Mouse (Mus musculus) bone marrow macrophage, adult 2 months (primary cell): ENCODE measurements around the gene Tpk1. TPM values are rescaled to one million over a fixed set of nuclear protein-coding genes. Genes with fewer than 3 reads are reported as not detected.
A peak's percentile ranks its signal among the peaks of the same experiment; 100 is the strongest.
"Not testable (repeated sequence)": the region's sequence is repeated elsewhere in the genome, so short reads cannot be mapped to it uniquely, and the experiment has no call there.

Experiments
- H3K27ac ChIP-seq: 2 replicates; pipeline ENCODE4 v1.5.1; 2012; ENCODE audit warnings: low read depth, low read length; ENCODE audit not compliant: insufficient read depth
- H3K4me1 ChIP-seq: 2 replicates; pipeline ENCODE4 v1.6.1; 2012; ENCODE audit warnings: low read length; ENCODE audit not compliant: control insufficient read depth, insufficient read depth
- H3K4me3 ChIP-seq: 2 replicates; pipeline ENCODE4 v1.5.1; 2012; ENCODE audit warnings: mild to moderate bottlenecking, low read length, moderate library complexity; ENCODE audit not compliant: insufficient read depth
- CTCF ChIP-seq: IDR thresholded peaks from 2 replicates; pipeline ENCODE4 v1.5.1; 2012; ENCODE audit warnings: low read depth, mild to moderate bottlenecking, low read length, moderate library complexity
- POLR2A ChIP-seq: IDR thresholded peaks from 2 replicates; pipeline ENCODE4 v1.6.1; 2012; ENCODE audit warnings: mild to moderate bottlenecking, low read depth, low read length, borderline replicate concordance
- polyA plus RNA-seq: library from polyadenylated mRNA; stranded (reverse); fragments of >200 nt; gene quantifications from 2 replicates; pipeline ENCODE4 v1.2.4, GENCODE M21; 2012; ENCODE audit not compliant: missing spikeins, insufficient read depth, insufficient read length

Tpk1 gene
- polyA plus RNA-seq, 1 experiment = 12.1 TPM

DNA sequence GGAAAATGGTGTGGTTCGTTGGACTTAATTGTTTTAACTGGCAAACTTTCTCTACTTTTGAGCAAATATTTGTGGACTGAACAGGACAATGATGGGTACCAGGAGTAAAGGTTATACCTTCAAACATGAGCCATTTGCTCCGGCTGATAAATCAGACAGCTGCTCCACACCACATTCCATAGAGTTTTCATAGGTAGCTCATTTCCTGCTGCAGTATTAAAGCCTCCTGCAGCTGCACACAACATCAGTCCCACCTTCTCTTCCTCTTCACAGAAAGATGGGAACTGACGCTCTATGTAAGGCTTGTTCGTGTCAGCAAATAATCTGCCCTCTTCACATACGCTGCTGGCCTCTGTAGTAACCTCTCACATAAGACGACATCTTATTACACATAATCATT, 22.4 kb downstream of the Tpk1 start:
- no peak overlapping the region for H3K27ac ChIP-seq
- no peak for TF ChIP-seq POLR2A
- no peak for TF ChIP-seq CTCF
- peaks cover 23% of the 10 kb centered on the region for H3K4me1 ChIP-seq
- H3K4me3 ChIP-seq = no peak overlapping the region

DNA sequence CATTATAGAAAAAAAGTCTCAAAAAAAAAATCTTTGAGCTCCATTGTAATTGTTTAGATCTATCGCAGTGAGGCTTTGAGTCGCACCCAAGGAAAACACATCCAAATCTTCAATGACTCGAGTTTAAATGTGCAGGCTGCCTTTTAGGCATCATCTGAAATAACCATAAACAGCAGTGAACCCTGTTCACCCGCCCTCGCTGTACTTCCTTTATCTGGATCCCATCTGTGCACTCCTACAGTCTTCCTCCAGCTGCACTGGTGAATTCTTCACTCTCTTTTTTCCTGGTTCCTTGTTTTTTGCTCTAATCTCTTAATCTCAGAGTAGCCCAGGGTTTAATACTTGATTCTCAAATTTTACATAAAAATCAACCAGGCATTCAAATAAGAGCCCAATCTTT, 23.7 kb downstream of the Tpk1 start:
- H3K4me1 ChIP-seq = peaks cover 26% of the 10 kb centered on the region
- peak overlapping the region; percentile 44; the same call in 1 of the 2 replicates for H3K27ac ChIP-seq
- no peak overlapping the region for H3K4me3 ChIP-seq
- TF ChIP-seq POLR2A = no peak
- no peak for TF ChIP-seq CTCF

DNA sequence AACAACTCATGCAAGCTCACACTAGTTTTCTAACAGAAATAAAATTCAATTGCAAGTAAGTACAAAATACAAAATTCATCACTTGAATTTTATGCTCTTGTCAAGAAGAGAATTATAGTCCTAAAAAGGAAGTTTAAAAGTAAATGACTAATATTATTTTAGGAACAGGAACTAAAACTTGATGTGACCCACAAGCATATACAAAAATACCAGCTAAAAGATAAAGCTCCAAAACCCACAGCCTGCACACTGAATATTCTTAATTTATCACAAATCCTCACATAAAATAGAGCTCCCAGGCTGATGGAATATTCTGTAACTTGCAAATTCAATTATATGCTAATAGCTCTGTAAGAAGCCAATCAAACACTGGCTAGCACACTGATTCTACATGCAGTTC, 25.5 kb downstream of the Tpk1 start:
- TF ChIP-seq POLR2A (no peak), CTCF (no peak)
- peak overlapping the region; percentile 47 for H3K27ac ChIP-seq
- peaks cover 28% of the 10 kb centered on the region for H3K4me1 ChIP-seq
- no peak overlapping the region for H3K4me3 ChIP-seq

DNA sequence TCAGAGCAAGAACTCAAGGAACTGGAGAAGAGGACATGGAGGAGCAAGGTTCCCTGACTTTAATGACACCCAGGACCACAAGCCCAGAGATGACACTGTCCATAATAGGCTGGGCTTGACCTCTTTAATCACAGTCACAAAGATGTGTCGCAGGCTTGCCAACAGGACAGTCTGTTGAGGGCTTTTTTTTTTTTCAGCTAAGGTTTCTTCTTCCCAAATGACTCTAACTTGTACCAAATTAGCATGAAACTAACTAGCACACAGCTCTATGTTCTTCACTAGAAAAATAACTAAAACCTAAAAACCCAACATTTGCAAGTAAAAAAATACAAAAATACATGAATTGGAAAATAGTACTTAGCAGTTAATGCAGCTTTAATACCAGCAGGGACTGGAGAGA, 27.2 kb downstream of the Tpk1 start:
- no peak overlapping the region for H3K4me3 ChIP-seq
- no peak for TF ChIP-seq POLR2A
- TF ChIP-seq CTCF = no peak
- H3K4me1 ChIP-seq = peaks cover 24% of the 10 kb centered on the region
- no peak overlapping the region for H3K27ac ChIP-seq

DNA sequence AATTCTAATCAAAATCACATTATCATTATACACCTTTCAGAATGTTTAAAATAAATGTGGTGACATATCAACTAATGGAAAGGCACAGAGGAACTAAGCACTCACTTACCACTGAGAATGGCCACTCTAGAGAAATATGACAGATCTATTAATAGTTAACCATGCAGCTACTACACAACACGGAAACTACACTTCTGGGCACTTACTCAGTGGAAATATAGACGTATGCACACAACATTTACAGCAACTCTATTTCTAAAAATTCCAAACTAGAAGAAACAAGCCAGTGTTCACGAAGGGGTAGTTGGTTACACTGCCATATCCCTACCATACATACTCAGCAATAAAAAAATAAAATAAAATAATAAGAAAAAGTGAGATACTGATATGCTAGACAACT, 28.0 kb downstream of the Tpk1 start:
- TF ChIP-seq CTCF (no peak), POLR2A (no peak)
- peaks cover 22% of the 10 kb centered on the region for H3K4me1 ChIP-seq
- H3K27ac ChIP-seq = no peak overlapping the region
- H3K4me3 ChIP-seq = no peak overlapping the region

DNA sequence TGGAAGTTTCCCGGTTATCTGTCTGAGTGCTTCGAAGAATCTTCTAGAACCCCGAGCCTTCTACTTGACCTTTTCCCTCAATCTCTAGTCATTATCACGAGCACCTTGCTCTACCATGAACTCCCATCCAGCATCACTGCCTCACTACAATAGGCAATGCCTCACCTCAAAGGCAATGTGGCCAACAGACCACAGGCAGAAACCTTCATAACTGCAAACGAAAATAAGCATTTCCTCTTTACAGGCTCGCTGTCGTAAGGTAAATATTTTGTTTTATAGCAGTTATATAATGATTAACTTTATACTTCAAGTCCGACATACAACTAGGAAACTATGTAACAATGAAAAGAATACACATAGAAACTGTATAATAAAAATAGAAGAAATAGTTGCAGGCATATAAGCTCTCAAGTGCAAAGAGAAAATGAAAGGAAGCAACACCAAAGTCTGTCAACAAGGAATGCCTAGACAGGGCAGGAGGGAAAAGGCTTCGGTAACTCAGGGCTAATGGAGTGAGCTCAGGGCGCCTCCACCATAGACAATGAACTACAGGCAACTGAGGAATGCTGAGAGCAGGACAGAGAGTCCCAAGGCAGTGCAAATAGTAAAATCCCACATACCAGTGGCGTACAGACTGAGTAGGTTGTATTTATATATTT, 29.0 kb downstream of the Tpk1 start:
- no peak overlapping the region for H3K4me3 ChIP-seq
- peaks cover 19% of the 10 kb centered on the region for H3K4me1 ChIP-seq
- TF ChIP-seq POLR2A = no peak
- no peak for TF ChIP-seq CTCF
- no peak overlapping the region for H3K27ac ChIP-seq

DNA sequence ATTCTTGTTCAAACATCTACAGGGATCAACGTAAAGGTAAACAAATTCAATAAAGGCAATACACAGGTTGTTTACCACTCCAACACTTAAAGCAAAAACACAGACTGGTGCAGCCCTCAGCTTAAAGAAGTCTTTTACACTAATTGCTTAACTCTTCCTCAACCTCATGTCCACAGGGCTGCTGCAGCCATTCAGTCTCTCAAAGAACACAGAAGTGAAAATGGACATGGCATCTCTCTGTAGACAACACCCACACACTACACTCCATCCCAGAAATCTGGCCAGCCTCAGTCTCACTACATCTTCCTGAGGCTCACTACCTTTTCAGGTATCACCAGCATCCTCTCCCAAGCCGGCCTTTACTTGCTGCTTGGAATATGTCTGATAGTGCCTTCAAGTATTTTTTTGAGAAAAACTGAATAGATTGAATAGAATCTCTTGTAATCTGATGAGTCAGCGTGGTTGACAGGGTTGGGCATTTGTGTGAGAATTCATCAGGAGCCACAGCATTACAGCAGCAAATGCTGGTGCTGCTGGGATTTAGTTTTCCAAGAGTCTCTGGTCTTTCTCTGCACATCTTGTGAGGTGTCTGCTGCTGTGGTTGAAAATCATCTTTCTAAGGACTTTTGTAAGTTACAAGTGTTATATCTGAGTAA, 32.6 kb downstream of the Tpk1 start:
- no peak for TF ChIP-seq POLR2A
- no peak for TF ChIP-seq CTCF
- Histone ChIP-seq H3K27ac (no peak overlapping the region), H3K4me3 (no peak overlapping the region), H3K4me1 (peaks cover 3% of the 10 kb centered on the region)

DNA sequence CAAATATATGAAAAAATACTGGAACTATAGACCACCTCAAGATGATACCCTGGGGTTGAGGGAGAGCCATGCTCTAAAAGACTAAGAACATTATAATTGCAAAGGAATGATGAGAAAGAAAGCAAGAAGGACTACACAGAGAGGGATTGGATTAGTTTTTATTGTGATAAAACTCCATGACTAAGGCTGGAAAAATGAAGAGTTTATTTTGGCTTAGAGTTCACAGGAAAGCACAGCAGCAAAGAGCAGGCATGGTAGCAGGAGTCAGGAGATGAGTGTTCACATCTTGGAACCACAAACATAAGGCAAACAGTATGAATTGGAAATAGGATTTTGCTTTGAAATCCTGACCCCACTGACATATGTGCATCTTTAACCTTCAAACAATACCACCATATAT, 33.2 kb downstream of the Tpk1 start:
- H3K27ac ChIP-seq = no peak overlapping the region
- H3K4me3 ChIP-seq = no peak overlapping the region
- TF ChIP-seq CTCF = no peak
- TF ChIP-seq POLR2A = no peak
- H3K4me1 ChIP-seq = peaks cover 2% of the 10 kb centered on the region; the same call in 1 of the 2 replicates

DNA sequence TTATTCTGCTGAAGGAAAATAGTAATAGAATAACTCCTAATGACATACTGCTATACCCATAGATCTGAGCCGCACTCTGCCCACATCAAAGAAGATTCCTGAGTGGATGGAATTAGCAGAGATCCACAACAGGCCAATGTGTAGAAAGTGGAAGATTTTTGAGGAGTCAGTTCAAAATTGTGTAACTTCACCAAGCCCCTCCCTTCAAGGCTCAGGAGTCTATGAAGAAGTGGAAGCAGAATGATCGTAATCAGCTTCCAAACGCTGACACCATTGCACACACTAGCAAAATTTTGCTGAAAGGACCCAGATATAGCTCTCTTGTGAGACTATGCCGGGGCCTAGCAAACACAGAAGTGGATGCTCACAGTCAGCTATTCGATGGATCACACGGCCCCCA, 42.6 kb downstream of the Tpk1 start:
- H3K27ac ChIP-seq, H3K4me3 ChIP-seq, H3K4me1 ChIP-seq: not testable (repeated sequence)

DNA sequence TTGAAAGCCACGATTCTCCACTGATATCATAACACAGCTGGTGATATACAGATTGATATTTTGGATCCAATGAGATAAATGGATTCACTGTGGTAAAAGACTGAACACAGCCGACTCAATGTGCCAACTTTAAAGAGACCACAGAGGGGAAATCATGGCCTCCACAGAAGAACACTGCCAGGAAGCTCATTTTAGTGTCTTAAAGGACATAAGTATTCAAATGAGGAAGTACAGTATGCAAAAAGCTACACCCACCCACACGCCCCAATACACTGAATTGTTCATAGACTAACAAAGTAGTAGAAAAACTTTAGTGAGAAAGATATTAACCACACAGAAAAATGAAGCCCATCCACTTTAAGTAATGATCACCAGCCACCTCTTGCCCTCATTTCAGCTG, 46.8 kb downstream of the Tpk1 start:
- TF ChIP-seq CTCF = no peak
- TF ChIP-seq POLR2A = no peak
- Histone ChIP-seq H3K4me1 (peaks cover 4% of the 10 kb centered on the region), H3K27ac (no peak overlapping the region), H3K4me3 (no peak overlapping the region)

DNA sequence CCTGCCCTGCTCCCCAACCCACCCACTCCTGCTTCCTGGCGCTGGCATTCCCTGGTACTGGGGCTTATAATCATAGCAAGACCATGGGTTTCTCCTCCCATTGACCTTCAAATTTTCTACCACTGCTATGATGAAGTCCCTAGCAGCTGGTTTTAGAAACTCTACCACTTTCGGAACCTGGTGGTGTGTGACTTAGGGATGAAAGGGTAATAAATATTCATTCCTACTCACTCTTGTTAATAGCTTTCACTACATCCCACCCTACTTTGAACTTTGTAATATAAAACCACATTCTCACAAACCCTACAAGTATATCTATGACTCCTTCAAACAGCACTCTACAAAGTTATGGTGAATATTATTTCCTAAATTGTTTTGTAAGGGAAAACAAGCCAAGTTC, 54.3 kb downstream of the Tpk1 start:
- Histone ChIP-seq H3K4me1 (no peaks in the 10 kb centered on the region), H3K27ac (no peak overlapping the region), H3K4me3 (no peak overlapping the region)
- no peak for TF ChIP-seq CTCF
- no peak for TF ChIP-seq POLR2A
